Mouse (Mus musculus): ENCODE results near the gene Rfxap. TPM values are rescaled to one million over a fixed set of nuclear protein-coding genes. Genes with fewer than 3 reads are reported as not detected.
A peak's percentile ranks its signal among the peaks of the same experiment; 100 is the strongest.

Rfxap gene
- polyA plus RNA-seq, 1 experiment from 2014 or later, result 45.4 TPM

DNA sequence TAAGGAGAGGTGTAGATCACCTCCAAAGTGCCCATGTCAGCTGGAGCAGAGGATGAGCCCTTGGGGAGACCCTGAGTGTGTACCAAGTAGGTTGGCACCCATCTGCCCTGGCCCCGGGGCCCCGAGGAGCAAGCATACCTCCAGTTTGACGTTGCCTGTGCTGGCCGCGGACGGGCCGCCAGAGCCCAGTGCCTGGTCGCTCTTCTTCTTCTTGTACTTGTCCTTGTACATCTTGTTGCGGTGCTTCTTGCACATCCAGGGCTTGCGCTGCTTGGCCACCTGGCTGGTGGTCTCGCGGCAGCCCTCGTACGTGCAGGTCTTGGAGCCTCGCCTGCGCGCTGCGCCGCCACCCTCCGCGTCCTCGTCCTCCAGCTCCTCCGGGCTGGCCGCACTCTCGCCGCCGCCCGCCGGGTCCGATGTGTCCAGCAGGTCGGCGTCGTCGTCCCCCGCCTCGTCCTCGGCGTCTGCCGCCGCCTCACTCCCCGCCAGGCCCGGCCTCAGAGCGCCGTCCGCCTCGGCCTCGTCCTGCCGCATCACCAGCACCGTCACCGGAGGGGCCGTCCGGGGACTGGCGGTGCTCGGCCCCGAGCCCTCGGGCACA, 430 bp downstream of the Rfxap start:
- Histone ChIP-seq H3K9ac (replicated peaks; ENCODE audit: low read length) (peak overlapping the region; percentile 94), H3K9me3 (ENCODE audit: control insufficient read depth, low read length) (no peaks in the 10 kb centered on the region), H3K4me3 (replicated peaks; ENCODE audit: low read depth, low read length) (peak overlapping the region; percentile 92), H3K36me3 (ENCODE audit: control insufficient read depth, insufficient read depth, low read length) (peaks cover 22% of the 10 kb centered on the region), H3K4me2 (ENCODE audit: low read length) (peak overlapping the region; percentile 92), H3K27me3 (ENCODE audit: control insufficient read depth, insufficient read depth, low read length) (no peaks in the 10 kb centered on the region), H3K4me1 (ENCODE audit: control insufficient read depth, insufficient read depth, low read length) (peaks cover 20% of the 10 kb centered on the region), H3K27ac (replicated peaks; ENCODE audit: low read depth, low read length) (peak overlapping the region; percentile 97)
- DNase-seq, result no peak
- WGBS, result under 1% methylated on average over 56 of the region's 56 CpGs
- ATAC-seq (ENCODE audit: low FRiP score, low TSS enrichment), result peak; percentile 86

GRCm38 (mm10) chr3:54803713-54804112, 3.9 kb downstream of the Rfxap start:
- Histone ChIP-seq H3K27ac (replicated peaks; ENCODE audit: low read depth, low read length) (no peak overlapping the region), H3K9ac (replicated peaks; ENCODE audit: low read length) (no peak overlapping the region), H3K4me2 (ENCODE audit: low read length) (no peak overlapping the region), H3K4me1 (ENCODE audit: control insufficient read depth, insufficient read depth, low read length) (peaks cover 20% of the 10 kb centered on the region), H3K27me3 (ENCODE audit: control insufficient read depth, insufficient read depth, low read length) (no peaks in the 10 kb centered on the region), H3K4me3 (replicated peaks; ENCODE audit: low read depth, low read length) (no peak overlapping the region), H3K36me3 (ENCODE audit: control insufficient read depth, insufficient read depth, low read length) (peaks cover 22% of the 10 kb centered on the region), H3K9me3 (ENCODE audit: control insufficient read depth, low read length) (no peaks in the 10 kb centered on the region)
- 97% methylated on average over 8 of the region's 8 CpGs for WGBS
- ATAC-seq (ENCODE audit: low FRiP score, low TSS enrichment) (no peak), DNase-seq (no peak)

- WGBS, result 36% methylated on average over 16 of the region's 16 CpGs
- H3K4me1 ChIP-seq (ENCODE audit: control insufficient read depth, insufficient read depth, low read length), result no peaks in the 10 kb centered on the region
- DNase-seq (peak; percentile 74), ATAC-seq (ENCODE audit: low FRiP score, low TSS enrichment) (peak; percentile 43)
- H3K9me3 ChIP-seq (ENCODE audit: control insufficient read depth, low read length), result peaks cover 5% of the 10 kb centered on the region; the same call in 1 of the 2 replicates
- no peak overlapping the region for H3K27ac ChIP-seq (replicated peaks; ENCODE audit: low read depth, low read length)
- no peak overlapping the region for H3K4me3 ChIP-seq (replicated peaks; ENCODE audit: low read depth, low read length)
- H3K36me3 ChIP-seq (ENCODE audit: control insufficient read depth, insufficient read depth, low read length), result no peaks in the 10 kb centered on the region
- H3K4me2 ChIP-seq (ENCODE audit: low read length), result no peak overlapping the region
- no peak overlapping the region for H3K9ac ChIP-seq (replicated peaks; ENCODE audit: low read length)
- no peaks in the 10 kb centered on the region for H3K27me3 ChIP-seq (ENCODE audit: control insufficient read depth, insufficient read depth, low read length)
These were observed 10.4 kb downstream of the Rfxap start for GRCm38 (mm10) chr3:54797211-54797610.

DNA sequence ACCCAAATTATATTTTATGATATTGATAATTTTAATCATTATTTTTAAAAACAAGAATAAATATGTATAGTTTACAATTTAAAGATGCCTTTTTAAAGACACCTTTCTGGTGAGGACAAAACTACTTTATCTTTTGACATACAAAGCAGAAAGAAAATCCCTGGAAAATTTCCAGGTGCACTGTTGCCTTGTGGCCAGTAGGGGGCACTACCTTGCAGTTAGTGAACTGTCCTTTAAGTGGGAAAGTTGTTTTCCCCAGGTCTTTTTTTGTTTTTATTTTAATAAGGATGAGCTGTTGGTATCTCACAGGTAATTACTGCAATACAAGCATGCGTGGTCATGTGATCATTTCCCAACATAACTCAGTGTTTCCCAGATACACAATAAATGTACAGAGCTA, 11.8 kb downstream of the Rfxap start:
- no peak overlapping the region for H3K4me2 ChIP-seq (ENCODE audit: low read length)
- DNase-seq, result peak; percentile 32
- ATAC-seq (ENCODE audit: low FRiP score, low TSS enrichment), result no peak
- H3K27me3 ChIP-seq (ENCODE audit: control insufficient read depth, insufficient read depth, low read length), result no peaks in the 10 kb centered on the region
- H3K36me3 ChIP-seq (ENCODE audit: control insufficient read depth, insufficient read depth, low read length), result no peaks in the 10 kb centered on the region
- no peak overlapping the region for H3K4me3 ChIP-seq (replicated peaks; ENCODE audit: low read depth, low read length)
- no peak overlapping the region for H3K9ac ChIP-seq (replicated peaks; ENCODE audit: low read length)
- WGBS, result 98% methylated on average over 1 of the region's 1 CpGs
- no peaks in the 10 kb centered on the region for H3K4me1 ChIP-seq (ENCODE audit: control insufficient read depth, insufficient read depth, low read length)
- peaks cover 5% of the 10 kb centered on the region; the same call in 1 of the 2 replicates for H3K9me3 ChIP-seq (ENCODE audit: control insufficient read depth, low read length)
- no peak overlapping the region for H3K27ac ChIP-seq (replicated peaks; ENCODE audit: low read depth, low read length)

DNA sequence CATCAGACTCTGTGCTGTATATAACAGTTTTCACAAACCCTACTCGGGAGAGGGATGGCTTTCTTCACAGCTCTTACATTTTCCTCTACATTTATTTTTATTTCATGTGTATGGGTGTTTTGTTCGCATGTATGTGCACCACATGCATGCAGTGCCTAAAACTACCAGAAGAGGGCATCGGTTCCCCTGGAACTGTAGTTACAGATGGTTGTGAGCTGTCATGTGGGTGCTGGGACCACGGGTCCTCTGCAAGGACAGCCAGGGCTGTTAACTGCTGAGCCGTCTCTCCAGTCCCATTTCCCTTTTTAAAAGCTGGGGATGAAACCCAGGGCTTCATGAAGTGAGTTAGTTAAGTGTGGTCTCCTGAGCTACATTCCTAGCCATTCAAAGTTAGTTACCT, 12.2 kb downstream of the Rfxap start:
- no peaks in the 10 kb centered on the region for H3K36me3 ChIP-seq (ENCODE audit: control insufficient read depth, insufficient read depth, low read length)

DNA sequence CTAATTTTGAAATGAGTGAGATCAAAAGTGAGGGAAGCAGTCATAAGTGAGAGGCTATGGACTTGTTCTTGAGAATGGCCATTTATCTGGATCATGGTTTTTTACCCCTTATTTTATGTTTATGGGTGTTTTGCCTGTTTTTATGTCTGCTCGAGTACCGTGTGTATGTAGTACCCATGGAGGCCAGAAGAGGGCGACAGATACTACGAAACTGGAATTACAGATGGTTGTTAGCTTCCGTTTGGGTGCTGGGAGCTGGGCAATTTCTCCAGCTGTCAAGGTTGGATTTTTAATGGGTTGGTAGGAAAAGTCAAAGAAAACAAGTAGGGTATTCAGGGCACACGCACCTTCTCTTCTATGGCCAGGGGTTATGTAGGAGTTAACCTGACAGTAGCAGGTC, 13.8 kb downstream of the Rfxap start:
- peaks cover 5% of the 10 kb centered on the region; the same call in 1 of the 2 replicates for H3K9me3 ChIP-seq (ENCODE audit: control insufficient read depth, low read length)
- H3K27me3 ChIP-seq (ENCODE audit: control insufficient read depth, insufficient read depth, low read length), result no peaks in the 10 kb centered on the region
- no peaks in the 10 kb centered on the region for H3K36me3 ChIP-seq (ENCODE audit: control insufficient read depth, insufficient read depth, low read length)
- WGBS, result 89% methylated on average over 6 of the region's 6 CpGs
- H3K9ac ChIP-seq (replicated peaks; ENCODE audit: low read length), result no peak overlapping the region
- DNase-seq (no peak), ATAC-seq (ENCODE audit: low FRiP score, low TSS enrichment) (no peak)
- H3K4me2 ChIP-seq (ENCODE audit: low read length), result no peak overlapping the region
- no peak overlapping the region for H3K4me3 ChIP-seq (replicated peaks; ENCODE audit: low read depth, low read length)
- H3K27ac ChIP-seq (replicated peaks; ENCODE audit: low read depth, low read length), result no peak overlapping the region
- H3K4me1 ChIP-seq (ENCODE audit: control insufficient read depth, insufficient read depth, low read length), result no peaks in the 10 kb centered on the region

More for the DNA sequence above, 12.2 kb downstream of the Rfxap start:
- Histone ChIP-seq H3K27ac (replicated peaks; ENCODE audit: low read depth, low read length) (no peak overlapping the region), H3K4me3 (replicated peaks; ENCODE audit: low read depth, low read length) (no peak overlapping the region), H3K4me2 (ENCODE audit: low read length) (no peak overlapping the region), H3K27me3 (ENCODE audit: control insufficient read depth, insufficient read depth, low read length) (no peaks in the 10 kb centered on the region), H3K9ac (replicated peaks; ENCODE audit: low read length) (no peak overlapping the region), H3K4me1 (ENCODE audit: control insufficient read depth, insufficient read depth, low read length) (no peaks in the 10 kb centered on the region), H3K9me3 (ENCODE audit: control insufficient read depth, low read length) (peaks cover 5% of the 10 kb centered on the region; the same call in 1 of the 2 replicates)
- ATAC-seq (ENCODE audit: low FRiP score, low TSS enrichment) (no peak), DNase-seq (no peak)
- 94% methylated on average over 5 of the region's 5 CpGs for WGBS

- Histone ChIP-seq H3K4me1 (ENCODE audit: control insufficient read depth, insufficient read depth, low read length) (no peaks in the 10 kb centered on the region), H3K4me2 (ENCODE audit: low read length) (no peak overlapping the region), H3K9me3 (ENCODE audit: control insufficient read depth, low read length) (peaks cover 5% of the 10 kb centered on the region; the same call in 1 of the 2 replicates), H3K36me3 (ENCODE audit: control insufficient read depth, insufficient read depth, low read length) (no peaks in the 10 kb centered on the region), H3K9ac (replicated peaks; ENCODE audit: low read length) (no peak overlapping the region), H3K27ac (replicated peaks; ENCODE audit: low read depth, low read length) (no peak overlapping the region), H3K27me3 (ENCODE audit: control insufficient read depth, insufficient read depth, low read length) (no peaks in the 10 kb centered on the region), H3K4me3 (replicated peaks; ENCODE audit: low read depth, low read length) (no peak overlapping the region)
- ATAC-seq (ENCODE audit: low FRiP score, low TSS enrichment) (no peak), DNase-seq (no peak)
- 79% methylated on average over 10 of the region's 10 CpGs for WGBS
These were observed 15.5 kb downstream of the Rfxap start for GRCm38 (mm10) chr3:54791822-54792677.

- Histone ChIP-seq H3K9ac (replicated peaks; ENCODE audit: low read length) (no peak overlapping the region), H3K4me1 (ENCODE audit: control insufficient read depth, insufficient read depth, low read length) (no peaks in the 10 kb centered on the region), H3K36me3 (ENCODE audit: control insufficient read depth, insufficient read depth, low read length) (no peaks in the 10 kb centered on the region), H3K4me2 (ENCODE audit: low read length) (no peak overlapping the region), H3K9me3 (ENCODE audit: control insufficient read depth, low read length) (peaks cover 5% of the 10 kb centered on the region; the same call in 1 of the 2 replicates), H3K4me3 (replicated peaks; ENCODE audit: low read depth, low read length) (no peak overlapping the region), H3K27ac (replicated peaks; ENCODE audit: low read depth, low read length) (no peak overlapping the region), H3K27me3 (ENCODE audit: control insufficient read depth, insufficient read depth, low read length) (no peaks in the 10 kb centered on the region)
- DNase-seq (no peak), ATAC-seq (ENCODE audit: low FRiP score, low TSS enrichment) (no peak)
- WGBS, result 47% methylated on average over 2 of the region's 2 CpGs
These were observed 17.0 kb downstream of the Rfxap start for GRCm38 (mm10) chr3:54790601-54791000.
